Mouse (Mus musculus): ENCODE results near the gene Slc4a11. TPM values are rescaled to one million over a fixed set of nuclear protein-coding genes. Genes with fewer than 3 reads are reported as not detected.

The Slc4a11 gene
- total and polyA plus RNA-seq, 3 experiments: 0.02 to 0.66 TPM; not detected in 1

DNA sequence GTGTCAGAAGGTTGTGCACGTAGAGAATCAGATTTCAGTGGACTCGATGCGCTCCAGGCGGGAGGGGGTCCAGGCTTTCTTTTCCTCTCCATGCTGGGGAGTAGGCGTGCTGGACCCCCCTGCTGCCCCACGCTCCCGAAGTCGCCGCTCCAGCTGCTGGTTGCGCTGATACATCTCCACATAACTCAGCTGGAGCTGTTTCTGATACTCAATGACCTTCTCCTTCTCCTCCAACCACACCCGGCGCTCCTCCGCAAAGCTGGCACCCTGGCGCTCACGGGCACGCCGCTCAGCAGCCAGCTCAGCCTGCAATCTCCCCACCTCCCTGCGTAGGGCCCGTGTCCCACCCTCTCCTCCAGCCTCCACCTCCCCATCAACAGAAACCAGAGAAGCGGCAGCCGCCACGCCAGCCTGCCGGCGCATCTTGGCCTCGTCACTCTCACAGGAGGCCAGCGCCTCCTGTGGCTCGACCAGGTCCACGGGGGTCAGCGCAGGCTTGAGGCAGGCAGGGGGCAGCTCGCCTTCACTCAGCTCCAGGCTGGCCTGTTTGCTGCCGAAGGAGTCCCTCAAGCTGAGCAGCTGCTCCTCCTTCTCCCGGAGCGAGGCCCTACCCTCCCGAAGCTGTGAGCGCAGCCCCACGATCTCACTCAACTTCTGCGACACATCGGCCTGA, 62.4 kb downstream of the Slc4a11 start:
- Histone ChIP-seq H3K4me3 (ENCODE audit: low read depth, low read length) (peak overlapping the region; percentile 26; the same call in 1 of the 2 replicates), H3K36me3 (replicated peaks) (peaks cover 3% of the 10 kb centered on the region), H3K4me1 (ENCODE audit: insufficient read depth, low read depth, low read length) (peaks cover 29% of the 10 kb centered on the region), H3K27me3 (ENCODE audit: insufficient read depth, low read length) (peaks cover 53% of the 10 kb centered on the region), H3K9me3 (replicated peaks) (no peaks in the 10 kb centered on the region)
- DNase-seq (ENCODE audit: low spot score) (no peak), ATAC-seq (ENCODE audit: extremely low read depth, insufficient number of reproducible peaks, low FRiP score, poor library complexity, severe bottlenecking) (no peak)
- TF ChIP-seq POLR2AphosphoS5 (IDR thresholded peaks at IDR 0.05; ENCODE audit: insufficient replicate concordance, low read depth, low read length) (no peak), GATA2 (IDR thresholded peaks at IDR 0.05; ENCODE audit: borderline replicate concordance, low read depth, low read length) (no peak), GATA1 (IDR thresholded peaks at IDR 0.05; ENCODE audit: borderline replicate concordance, low read length) (no peak), TAL1 (conservative IDR thresholded peaks at IDR 0.05; ENCODE audit: low read depth, low read length) (no peak), CTCF (IDR thresholded peaks at IDR 0.05; ENCODE audit: low read depth, low read length) (no peak)

Other genes with a start within 250 kb of the Slc4a11 start
- gene Ptpra, start 247.2 kb downstream of the Slc4a11 start, total RNA-seq (2014; fragmentation: Nextera tagmentation): 60.6 and 97.7 TPM in 2 replicates
- gene Ptpra, start 247.2 kb downstream of the Slc4a11 start, total RNA-seq (2017): 119 and 127 TPM in 2 replicates
- 11.4 and 22.6 TPM in 2 replicates for gene Ptpra, start 247.2 kb downstream of the Slc4a11 start, polyA plus RNA-seq (2012)
- gene Mrps26, start 133.8 kb downstream of the Slc4a11 start, total RNA-seq (2014; fragmentation: Nextera tagmentation): 75.7 and 93.8 TPM in 2 replicates
- gene Mrps26, start 133.8 kb downstream of the Slc4a11 start, total RNA-seq (2017): 60.6 and 79.2 TPM in 2 replicates
- 144 and 187 TPM in 2 replicates for gene Mrps26, start 133.8 kb downstream of the Slc4a11 start, polyA plus RNA-seq (2012)
- gene Oxt, start 121.3 kb downstream of the Slc4a11 start, total RNA-seq (2014; fragmentation: Nextera tagmentation): not detected in 2 replicates
- gene Oxt, start 121.3 kb downstream of the Slc4a11 start, total RNA-seq (2017): not detected in 2 replicates
- gene Oxt, start 121.3 kb downstream of the Slc4a11 start, polyA plus RNA-seq (2012): not detected in 2 replicates
- not detected in 2 replicates for gene Avp, start 115.0 kb downstream of the Slc4a11 start, total RNA-seq (2014; fragmentation: Nextera tagmentation)
- not detected in 2 replicates for gene Avp, start 115.0 kb downstream of the Slc4a11 start, total RNA-seq (2017)
- not detected in 2 replicates for gene Avp, start 115.0 kb downstream of the Slc4a11 start, polyA plus RNA-seq (2012)
- 20.5 and 26.4 TPM in 2 replicates for gene Fastkd5, start 67.5 kb downstream of the Slc4a11 start, total RNA-seq (2014; fragmentation: Nextera tagmentation)
- 27.6 and 29.9 TPM in 2 replicates for gene Fastkd5, start 67.5 kb downstream of the Slc4a11 start, total RNA-seq (2017)
- gene Fastkd5, start 67.5 kb downstream of the Slc4a11 start, polyA plus RNA-seq (2012): 0.81 and 1.3 TPM in 2 replicates
- gene Ubox5, start 67.5 kb downstream of the Slc4a11 start, total RNA-seq (2014; fragmentation: Nextera tagmentation): 11.2 and 13.0 TPM in 2 replicates
- gene Ubox5, start 67.5 kb downstream of the Slc4a11 start, total RNA-seq (2017): 9.0 and 9.7 TPM in 2 replicates
- 2.7 and 3.2 TPM in 2 replicates for gene Ubox5, start 67.5 kb downstream of the Slc4a11 start, polyA plus RNA-seq (2012)
- 1.2 TPM in 1 of 2 replicates, not detected in the other for gene Lzts3, start 54.7 kb downstream of the Slc4a11 start, total RNA-seq (2014; fragmentation: Nextera tagmentation)
- gene Lzts3, start 54.7 kb downstream of the Slc4a11 start, total RNA-seq (2017): 0.55 and 0.81 TPM in 2 replicates
- 1.1 and 1.2 TPM in 2 replicates for gene Lzts3, start 54.7 kb downstream of the Slc4a11 start, polyA plus RNA-seq (2012)
- gene Ddrgk1, start 32.9 kb downstream of the Slc4a11 start, total RNA-seq (2014; fragmentation: Nextera tagmentation): 18.0 and 29.9 TPM in 2 replicates
- 39.3 and 47.4 TPM in 2 replicates for gene Ddrgk1, start 32.9 kb downstream of the Slc4a11 start, total RNA-seq (2017)
- 66.8 and 67.4 TPM in 2 replicates for gene Ddrgk1, start 32.9 kb downstream of the Slc4a11 start, polyA plus RNA-seq (2012)
- 11.1 and 12.9 TPM in 2 replicates for gene Itpa, start 29.9 kb downstream of the Slc4a11 start, total RNA-seq (2014; fragmentation: Nextera tagmentation)
- gene Itpa, start 29.9 kb downstream of the Slc4a11 start, total RNA-seq (2017): 113 and 136 TPM in 2 replicates
- 4.0 and 10.9 TPM in 2 replicates for gene Itpa, start 29.9 kb downstream of the Slc4a11 start, polyA plus RNA-seq (2012)
- 16.7 and 23.8 TPM in 2 replicates for gene 4930402H24Rik, start 208.9 kb upstream of the Slc4a11 start, total RNA-seq (2014; fragmentation: Nextera tagmentation)
- gene 4930402H24Rik, start 208.9 kb upstream of the Slc4a11 start, total RNA-seq (2017): 11.8 and 12.5 TPM in 2 replicates
- 3.4 and 3.5 TPM in 2 replicates for gene 4930402H24Rik, start 208.9 kb upstream of the Slc4a11 start, polyA plus RNA-seq (2012)
- gene Atrn, start 209.0 kb upstream of the Slc4a11 start, total RNA-seq (2014; fragmentation: Nextera tagmentation): 17.2 and 19.2 TPM in 2 replicates
- gene Atrn, start 209.0 kb upstream of the Slc4a11 start, total RNA-seq (2017): 10.2 and 10.6 TPM in 2 replicates
- 1.7 and 1.8 TPM in 2 replicates for gene Atrn, start 209.0 kb upstream of the Slc4a11 start, polyA plus RNA-seq (2012)

Measured in G1E (cell line).